In genomic region chr8:83390006-83390701, GRCm38 (mm10) we compare ENCODE assay signal across 8 mouse cellular contexts. TPM values are rescaled to one million over a fixed set of nuclear protein-coding genes. Genes with fewer than 3 reads are reported as not detected.
DNase-seq lines count a peak whose midpoint lies in the region; ATAC-seq and TF ChIP-seq lines count a peak whose summit lies in the region.

No protein-coding gene starts in this region.

- no peak; the same call in 1 of the 2 replicates for TF ChIP-seq POLR2A in testis, adult 2 months (IDR thresholded peaks at IDR 0.05; ENCODE audit: control insufficient read depth, low read depth, low read length)

- H3K4me2 ChIP-seq in liver, embryonic 14.5 days (ENCODE audit: low read depth): peak overlapping the region; percentile 71

- TF ChIP-seq CTCF in testis, adult 2 months (IDR thresholded peaks at IDR 0.05; ENCODE audit: control insufficient read depth, insufficient read depth, insufficient replicate concordance, low read depth, low read length): no peak
- no peak for TF ChIP-seq CTCF in liver, embryonic 14.5 days (IDR thresholded peaks at IDR 0.05; ENCODE audit: low read depth)

- no peak for ATAC-seq in liver, embryonic 14.5 days (ENCODE audit: insufficient read depth)

- DNase-seq in embryo, embryonic 10.5 days (ENCODE audit: low spot score): peak; percentile 6
- no peak for DNase-seq in embryo, embryonic 9.5 days (ENCODE audit: extremely low spot score)
- DNase-seq in testis, postnatal 14 days (ENCODE audit: low spot score): no peak
- no peak for DNase-seq in liver, embryonic 14.5 days (ENCODE audit: low read depth in 3 of 3, low spot score in 3 of 3)
- no peak for DNase-seq in right cerebral cortex, adult 18-20 months
- DNase-seq in cerebellum, postnatal 36 days: no peak
- no peak for DNase-seq in right cerebral cortex, postnatal 36 days (ENCODE audit: low spot score in 2 of 2)

- no peak for TF ChIP-seq EP300 in liver, embryonic 14.5 days (IDR thresholded peaks at IDR 0.05; ENCODE audit: low read depth)

- H3K9ac ChIP-seq in liver, embryonic 14.5 days (replicated peaks): peak overlapping the region; percentile 33; the same call in 1 of the 2 replicates

- H3K36me3 ChIP-seq in testis, adult 2 months (ENCODE audit: control insufficient read depth, insufficient read depth, low read length): no peaks in the 10 kb centered on the region; the same call in none of the 2 replicates
- no peaks in the 10 kb centered on the region for H3K36me3 ChIP-seq in liver, embryonic 14.5 days (replicated peaks; ENCODE audit: control insufficient read depth, insufficient read depth, low read depth)

- peak overlapping the region; percentile 92 for H3K27ac ChIP-seq in testis, adult 2 months (ENCODE audit: control insufficient read depth, insufficient read depth, low read depth, low read length)
- no peak overlapping the region for H3K27ac ChIP-seq in liver, embryonic 14.5 days

- H3K9me3 ChIP-seq in liver, embryonic 14.5 days (ENCODE audit: control insufficient read depth, low read length): no peaks in the 10 kb centered on the region

- 12% methylated on average over 14 of the region's 14 CpGs for WGBS in liver, embryonic 14.5 days (ENCODE audit: insufficient replicate concordance)

- H3K4me1 ChIP-seq in testis, adult 2 months (ENCODE audit: control insufficient read depth, insufficient read depth, low read length): peaks cover 4% of the 10 kb centered on the region
- peaks cover 0 to 4% of the 10 kb centered on the region in 2 experiments; a peak in 1 of 4 replicates for H3K4me1 ChIP-seq in liver, embryonic 14.5 days (replicated peaks; ENCODE audit: control insufficient read depth in 2 of 2, insufficient read depth in 2 of 2, low read length in 1 of 2)

- no peaks in the 10 kb centered on the region for H3K27me3 ChIP-seq in testis, adult 2 months (ENCODE audit: control insufficient read depth, insufficient read depth, low read length)
- peaks cover 34% of the 10 kb centered on the region for H3K27me3 ChIP-seq in liver, embryonic 14.5 days (ENCODE audit: control insufficient read depth, insufficient read depth, low read length)

- peak overlapping the region; percentile 94 for H3K4me3 ChIP-seq in testis, adult 2 months (ENCODE audit: control insufficient read depth, low read depth, low read length)
- H3K4me3 ChIP-seq in liver, embryonic 14.5 days (ENCODE audit: insufficient read depth in 1 of 2, low read depth in 2 of 2, low read length in 2 of 2): peak overlapping the region; percentile 2 to 49; a peak in 3 of 4 replicates

RNA-seq across cellular contexts. Expression of gene Clgn, which starts 0.5 kb away (rescaled TPM):
- polyA plus RNA-seq in testis, adult 2 months (2012; rRNA removed): 125 and 174 TPM in 2 replicates
- polyA plus RNA-seq in liver, embryonic 14.5 days (2012; rRNA removed): 0.12 and 0.26 TPM in 2 replicates
- 0.39 and 0.54 TPM in 2 replicates for polyA plus RNA-seq in liver, embryonic 14.5 days (2014; fragmentation: Nextera tagmentation; extraction: Ambion mirVana)

RNA-seq across cellular contexts. Expression of gene Mgat4d, which starts 41.9 kb away (rescaled TPM):
- 20.5 and 30.8 TPM in 2 replicates for polyA plus RNA-seq in testis, adult 2 months (2012; rRNA removed)
- not detected in 2 replicates for polyA plus RNA-seq in liver, embryonic 14.5 days (2012; rRNA removed)
- polyA plus RNA-seq in liver, embryonic 14.5 days (2014; fragmentation: Nextera tagmentation; extraction: Ambion mirVana): not detected in 2 replicates

RNA-seq across cellular contexts. Expression of gene Elmod2, which starts 57.9 kb away (rescaled TPM):
- 2.5 and 3.1 TPM in 2 replicates for polyA plus RNA-seq in testis, adult 2 months (2012; rRNA removed)
- 2.1 and 2.9 TPM in 2 replicates for polyA plus RNA-seq in liver, embryonic 14.5 days (2012; rRNA removed)
- polyA plus RNA-seq in liver, embryonic 14.5 days (2014; fragmentation: Nextera tagmentation; extraction: Ambion mirVana): 6.3 and 6.6 TPM in 2 replicates

Comparison
In these comparisons a context has a peak if more than half of its experiments do, and no peak if none do; other contexts are left out.
1. RNA of gene Clgn, which starts 0.5 kb away (polyA plus RNA-seq): 125 to 174 TPM in testis, adult 2 months; 0.12 to 0.54 TPM in liver, embryonic 14.5 days; every median in the first group is over 10 times any median in the second.
2. RNA of gene Mgat4d, which starts 41.9 kb away (polyA plus RNA-seq): 20.5 to 30.8 TPM in testis, adult 2 months; not detected in liver, embryonic 14.5 days; every median in the first group is over 10 times any median in the second.